Mouse (Mus musculus) thymus, postnatal 36 days (tissue): ENCODE measurements around the gene Bbx.

Source experiments
- DNase-seq, 2 experiments: peaks; one replicate each; pipeline ENCODE4 v3.0.0; 2022; ENCODE audit warnings: mixed read lengths in 2 of 2

Gene Bbx

GRCm38 (mm10) chr16:50149606-50150005, 282.6 kb downstream of the Bbx start:
- DNase-seq, result no peak

- no peak for DNase-seq
These were observed 284.3 kb downstream of the Bbx start for GRCm38 (mm10) chr16:50147900-50148299.
